Mouse (Mus musculus): Measurements from ENCODE around the gene Il6.
"Not testable (repeated sequence)": the region's sequence is repeated elsewhere in the genome, so short reads cannot be mapped to it uniquely, and the experiment has no call there.

Il6 gene

DNA sequence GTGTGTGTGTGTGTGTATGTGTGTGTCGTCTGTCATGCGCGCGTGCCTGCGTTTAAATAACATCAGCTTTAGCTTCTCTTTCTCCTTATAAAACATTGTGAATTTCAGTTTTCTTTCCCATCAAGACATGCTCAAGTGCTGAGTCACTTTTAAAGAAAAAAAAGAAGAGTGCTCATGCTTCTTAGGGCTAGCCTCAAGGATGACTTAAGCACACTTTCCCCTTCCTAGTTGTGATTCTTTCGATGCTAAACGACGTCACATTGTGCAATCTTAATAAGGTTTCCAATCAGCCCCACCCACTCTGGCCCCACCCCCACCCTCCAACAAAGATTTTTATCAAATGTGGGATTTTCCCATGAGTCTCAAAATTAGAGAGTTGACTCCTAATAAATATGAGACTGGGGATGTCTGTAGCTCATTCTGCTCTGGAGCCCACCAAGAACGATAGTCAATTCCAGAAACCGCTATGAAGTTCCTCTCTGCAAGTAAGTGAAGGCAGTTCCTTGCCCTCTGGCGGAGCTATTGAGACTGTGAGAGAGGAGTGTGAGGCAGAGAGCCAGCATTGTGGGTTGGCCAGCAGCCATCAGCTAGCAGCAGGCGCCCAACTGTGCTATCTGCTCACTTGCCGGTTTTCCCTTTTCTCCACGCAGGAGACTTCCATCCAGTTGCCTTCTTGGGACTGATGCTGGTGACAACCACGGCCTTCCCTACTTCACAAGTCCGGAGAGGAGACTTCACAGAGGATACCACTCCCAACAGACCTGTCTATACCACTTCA, at the start of gene Il6:
Il6 (plus strand) TSS at position 389 of the 778 bp plus-strand sequence.
- DNase-seq (ENCODE audit: extremely low read depth, low read depth), result peak; percentile 91

GRCm38 (mm10) chr5:29963488-29963887, 49.4 kb upstream of the Il6 start:
- DNase-seq (ENCODE audit: extremely low read depth, low read depth), result peak; percentile 87

- DNase-seq (ENCODE audit: extremely low read depth, low read depth), result no peak
Measured at GRCm38 (mm10) chr5:29970212-29970611, 42.7 kb upstream of the Il6 start.

- no peak for DNase-seq (ENCODE audit: extremely low read depth, low read depth)
Measured at GRCm38 (mm10) chr5:29972796-29973195, 40.1 kb upstream of the Il6 start.

- no peak for DNase-seq (ENCODE audit: extremely low read depth, low read depth)
Measured at GRCm38 (mm10) chr5:29973533-29973932, 39.4 kb upstream of the Il6 start.

DNA sequence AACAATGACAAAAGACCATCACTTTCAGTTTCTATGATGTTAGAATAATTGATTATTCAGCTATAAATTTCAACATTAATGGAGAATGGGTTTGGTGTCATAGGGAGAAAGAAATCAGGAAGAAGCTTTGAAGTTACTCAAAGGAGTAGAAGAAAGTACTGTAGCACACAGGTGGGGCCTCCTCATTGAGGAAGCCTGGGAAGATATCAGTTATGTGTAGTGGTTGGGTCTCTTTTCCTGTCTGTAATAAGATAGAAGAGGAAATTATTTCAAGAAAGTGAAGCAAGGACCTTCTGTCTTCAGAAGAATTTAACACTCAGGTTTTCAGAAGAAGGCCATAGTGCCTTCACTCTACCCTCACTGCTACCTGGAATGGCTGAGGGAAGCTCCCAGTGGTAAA, 38.8 kb upstream of the Il6 start:
- no peak for DNase-seq (ENCODE audit: extremely low read depth, low read depth)

DNA sequence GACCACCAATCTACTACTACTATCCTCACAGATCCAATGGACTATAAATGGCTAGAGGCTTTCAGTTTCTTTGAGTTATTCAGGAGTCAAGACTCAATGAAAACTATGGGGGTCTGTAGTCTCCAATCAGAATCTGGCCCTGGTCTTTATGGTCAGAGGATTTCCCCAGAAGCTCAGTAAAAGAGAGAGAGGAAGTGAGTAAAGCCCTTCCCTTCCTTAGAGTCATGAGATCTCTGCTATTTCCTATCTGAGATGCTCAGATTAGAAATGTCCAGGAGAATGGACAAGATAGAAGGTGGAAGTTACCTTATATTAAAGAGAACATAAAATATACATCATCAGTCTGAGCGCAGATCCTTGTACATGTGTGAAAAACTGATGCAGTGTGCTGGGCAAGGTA, 19.3 kb upstream of the Il6 start:
- DNase-seq (ENCODE audit: extremely low read depth, low read depth), result no peak

DNA sequence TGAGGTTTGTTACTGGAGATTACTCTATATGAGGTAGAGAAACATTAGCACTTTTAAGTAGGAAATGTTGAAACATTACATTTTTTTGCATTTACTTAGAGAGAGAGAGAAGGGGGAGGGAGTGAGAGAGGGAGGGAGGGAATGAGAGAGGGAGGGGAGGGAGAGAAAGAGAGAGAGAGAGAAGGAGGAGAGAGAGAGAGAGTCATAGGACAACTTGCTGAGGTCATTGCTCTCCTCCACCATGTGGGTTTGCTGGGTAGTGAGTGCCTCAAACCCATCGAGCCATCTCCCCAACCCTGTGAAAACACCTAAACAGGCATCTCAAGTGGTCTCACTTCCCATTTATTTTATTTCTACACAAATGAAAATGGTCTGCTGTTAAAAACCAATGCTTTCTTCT, 18.6 kb upstream of the Il6 start:
- DNase-seq (ENCODE audit: extremely low read depth, low read depth), result no peak

DNA sequence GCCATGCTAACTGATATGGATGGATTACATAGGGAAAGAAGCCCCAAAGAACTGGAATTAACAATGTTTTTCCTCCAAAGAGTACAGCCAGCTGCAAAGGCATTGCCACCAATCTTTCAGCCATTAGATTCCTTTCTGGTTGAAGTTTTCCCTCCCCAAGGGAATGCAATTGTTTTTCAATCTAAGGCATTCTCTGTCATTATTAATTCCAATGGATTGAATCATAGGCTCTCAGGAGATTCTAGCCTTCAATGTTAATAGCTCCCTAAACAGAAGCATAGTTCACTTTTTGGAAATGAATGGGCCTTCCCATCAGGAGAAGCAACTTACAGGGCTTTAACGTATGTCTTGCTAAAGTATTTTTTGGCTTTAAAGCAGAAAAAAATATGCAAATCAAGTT, 15.6 kb upstream of the Il6 start:
- DNase-seq (ENCODE audit: extremely low read depth, low read depth), result no peak

DNA sequence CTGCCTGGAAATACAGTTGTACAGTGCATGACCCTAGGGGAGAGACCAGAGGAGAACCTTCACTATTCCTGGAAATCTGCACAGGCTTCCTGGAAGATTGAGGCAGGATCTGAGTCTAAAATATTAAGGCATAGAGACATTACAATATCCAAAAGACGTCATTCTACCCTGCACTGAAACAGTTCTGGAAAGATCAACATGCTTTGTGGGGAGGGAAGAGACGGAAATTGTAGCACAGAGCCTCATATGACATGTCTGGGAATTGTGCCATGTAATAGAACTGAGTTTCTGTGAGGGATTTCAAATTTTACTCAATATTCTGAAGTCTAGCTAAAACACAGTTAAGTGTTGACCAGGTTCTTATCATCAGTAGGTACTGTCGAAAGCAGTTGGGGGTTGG, 12.0 kb upstream of the Il6 start:
- DNase-seq (ENCODE audit: extremely low read depth, low read depth), result no peak

DNA sequence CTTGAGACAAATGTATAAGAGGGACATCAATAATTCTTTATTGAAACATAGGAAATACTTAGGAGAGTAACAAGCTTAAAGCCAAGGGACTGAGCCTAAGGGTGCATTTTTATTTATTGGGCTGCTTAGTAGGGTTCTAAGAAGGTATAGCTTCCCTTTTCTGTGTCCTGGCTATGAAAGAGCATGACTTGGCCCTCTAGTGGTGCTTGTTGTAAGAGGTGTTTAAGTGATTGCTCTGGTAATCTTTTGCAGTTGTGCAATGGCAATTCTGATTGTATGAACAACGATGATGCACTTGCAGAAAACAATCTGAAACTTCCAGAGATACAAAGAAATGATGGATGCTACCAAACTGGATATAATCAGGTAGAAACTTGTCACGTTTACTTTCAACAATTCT, 1.7 kb downstream of the Il6 start:
- DNase-seq (ENCODE audit: extremely low read depth, low read depth), result peak; percentile 77

GRCm38 (mm10) chr5:30035862-30036261, 22.9 kb downstream of the Il6 start:
- peak; percentile 76 for DNase-seq (ENCODE audit: extremely low read depth, low read depth)

- not testable (repeated sequence) for DNase-seq (ENCODE audit: extremely low read depth, low read depth)
Measured at GRCm38 (mm10) chr5:30037111-30037510, 24.2 kb downstream of the Il6 start.

GRCm38 (mm10) chr5:30039324-30039723, 26.4 kb downstream of the Il6 start:
- not testable (repeated sequence) for DNase-seq (ENCODE audit: extremely low read depth, low read depth)

DNA sequence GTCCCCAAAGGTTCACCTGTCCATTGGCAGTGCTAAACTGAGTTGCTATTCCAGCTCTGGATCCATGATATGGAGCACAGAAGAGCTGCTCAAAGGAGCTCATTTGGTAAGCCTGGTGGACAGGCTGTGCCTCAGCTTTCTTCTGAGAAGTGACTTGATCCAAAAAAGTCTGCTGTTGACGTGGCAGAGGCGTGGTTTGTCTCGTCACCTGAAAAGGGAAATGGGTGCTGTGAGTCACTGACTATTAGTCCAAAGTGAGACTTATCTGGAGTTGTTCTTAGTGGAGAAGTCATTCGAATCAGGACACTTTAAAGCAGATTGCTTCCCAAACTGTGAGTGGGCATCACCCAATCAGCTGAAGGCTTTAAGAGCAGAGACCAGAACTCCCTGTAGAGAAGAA, 26.9 kb downstream of the Il6 start:
- peak; percentile 33 for DNase-seq (ENCODE audit: extremely low read depth, low read depth)

- DNase-seq (ENCODE audit: extremely low read depth, low read depth), result no peak
Measured at GRCm38 (mm10) chr5:30058216-30058731, 45.4 kb downstream of the Il6 start.

- DNase-seq (ENCODE audit: extremely low read depth, low read depth), result not testable (repeated sequence)
Measured at GRCm38 (mm10) chr5:30059607-30060006, 46.7 kb downstream of the Il6 start.

DNA sequence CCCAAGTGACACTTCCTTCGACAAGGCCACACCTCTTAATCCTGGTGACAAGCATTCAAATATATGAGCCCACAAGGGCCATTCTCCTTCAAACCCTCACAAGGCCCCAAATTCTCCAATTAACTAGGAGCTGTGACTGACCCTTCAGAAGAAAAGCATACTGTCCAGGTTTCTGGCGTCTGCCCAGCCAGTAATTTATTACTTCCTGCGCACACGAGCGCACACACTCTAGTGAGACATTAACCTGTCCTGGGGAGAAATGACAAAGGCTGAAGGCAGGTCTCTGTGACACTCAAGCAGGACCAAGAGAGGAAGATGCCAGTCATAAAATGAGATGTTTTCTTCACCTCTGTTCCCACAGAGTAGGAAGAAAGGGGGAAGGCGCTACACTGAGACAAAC, 54.8 kb downstream of the Il6 start:
- DNase-seq (ENCODE audit: extremely low read depth, low read depth), result no peak
